Mouse (Mus musculus): ENCODE measurements around the gene Rrp9. TPM values are rescaled to one million over a fixed set of nuclear protein-coding genes. Genes with fewer than 3 reads are reported as not detected.
"Not testable (repeated sequence)": the region's sequence is repeated elsewhere in the genome, so short reads cannot be mapped to it uniquely, and the experiment has no call there.

Rrp9 gene
- polyA plus RNA-seq, 1 experiment from 2014 or later: 58.5 TPM

GRCm38 (mm10) chr9:106478101-106478500 is 2.3 kb downstream of the Rrp9 start:
- peak overlapping the region; percentile 70 for H3K4me3 ChIP-seq
- no peaks in the 10 kb centered on the region for H3K27me3 ChIP-seq
- H3K27ac ChIP-seq: no peak overlapping the region
- H3K9ac ChIP-seq: peak overlapping the region; percentile 68
- H3K4me2 ChIP-seq: peak overlapping the region; percentile 92
- 87% methylated on average over 9 of the region's 9 CpGs for WGBS
- no peak for ATAC-seq
- H3K36me3 ChIP-seq (ENCODE audit: poor library complexity, severe bottlenecking): peaks cover 37% of the 10 kb centered on the region
- H3K4me1 ChIP-seq: peaks cover 34% of the 10 kb centered on the region
- H3K9me3 ChIP-seq (replicated peaks): no peaks in the 10 kb centered on the region

- Histone ChIP-seq H3K9me3 (replicated peaks) (no peaks in the 10 kb centered on the region), H3K4me3 (no peak overlapping the region), H3K27me3 (no peaks in the 10 kb centered on the region), H3K27ac (no peak overlapping the region), H3K4me2 (no peak overlapping the region), H3K9ac (no peak overlapping the region), H3K4me1 (peaks cover 20% of the 10 kb centered on the region), H3K36me3 (ENCODE audit: poor library complexity, severe bottlenecking) (peaks cover 61% of the 10 kb centered on the region)
- 98% methylated on average over 7 of the region's 7 CpGs for WGBS
- ATAC-seq: no peak
Observed at GRCm38 (mm10) chr9:106480541-106480940, 4.8 kb downstream of the Rrp9 start.

- no peaks in the 10 kb centered on the region for H3K27me3 ChIP-seq
- H3K4me1 ChIP-seq: peaks cover 18% of the 10 kb centered on the region
- no peak overlapping the region for H3K4me2 ChIP-seq
- H3K9ac ChIP-seq: no peak overlapping the region; the same call in 1 of the 2 replicates
- 95% methylated on average over 15 of the region's 15 CpGs for WGBS
- no peak for ATAC-seq
- no peak overlapping the region for H3K4me3 ChIP-seq
- peaks cover 67% of the 10 kb centered on the region for H3K36me3 ChIP-seq (ENCODE audit: poor library complexity, severe bottlenecking)
- no peak overlapping the region for H3K27ac ChIP-seq
- no peaks in the 10 kb centered on the region for H3K9me3 ChIP-seq (replicated peaks)
Observed at GRCm38 (mm10) chr9:106481075-106481474, 5.3 kb downstream of the Rrp9 start.

- Histone ChIP-seq H3K9me3 (replicated peaks) (no peaks in the 10 kb centered on the region), H3K4me3 (no peak overlapping the region), H3K36me3 (ENCODE audit: poor library complexity, severe bottlenecking) (peaks cover 71% of the 10 kb centered on the region), H3K9ac (no peak overlapping the region), H3K27me3 (no peaks in the 10 kb centered on the region), H3K27ac (no peak overlapping the region), H3K4me2 (no peak overlapping the region), H3K4me1 (peaks cover 14% of the 10 kb centered on the region)
- ATAC-seq: no peak
- WGBS: 92% methylated on average over 13 of the region's 13 CpGs
Observed at GRCm38 (mm10) chr9:106481676-106482075, 5.9 kb downstream of the Rrp9 start.

- Histone ChIP-seq H3K4me3 (no peak overlapping the region), H3K4me1 (peaks cover 11% of the 10 kb centered on the region), H3K36me3 (ENCODE audit: poor library complexity, severe bottlenecking) (peaks cover 71% of the 10 kb centered on the region), H3K9me3 (replicated peaks) (no peaks in the 10 kb centered on the region), H3K27ac (no peak overlapping the region), H3K9ac (no peak overlapping the region), H3K27me3 (no peaks in the 10 kb centered on the region), H3K4me2 (no peak overlapping the region)
- WGBS: 93% methylated on average over 15 of the region's 17 CpGs
- ATAC-seq: no peak
Observed at GRCm38 (mm10) chr9:106482578-106483115, 6.9 kb downstream of the Rrp9 start.

- H3K4me3 ChIP-seq: no peak overlapping the region
- H3K4me2 ChIP-seq: no peak overlapping the region
- H3K4me1 ChIP-seq: peaks cover 6% of the 10 kb centered on the region
- 97% methylated on average over 10 of the region's 10 CpGs for WGBS
- H3K36me3 ChIP-seq (ENCODE audit: poor library complexity, severe bottlenecking): peaks cover 71% of the 10 kb centered on the region
- no peaks in the 10 kb centered on the region for H3K9me3 ChIP-seq (replicated peaks)
- H3K27me3 ChIP-seq: no peaks in the 10 kb centered on the region
- ATAC-seq: no peak
- no peak overlapping the region for H3K27ac ChIP-seq
- H3K9ac ChIP-seq: no peak overlapping the region
Observed at GRCm38 (mm10) chr9:106483136-106483535, 7.4 kb downstream of the Rrp9 start.

GRCm38 (mm10) chr9:106483606-106484005 is 7.8 kb downstream of the Rrp9 start:
- WGBS: 92% methylated on average over 17 of the region's 17 CpGs
- Histone ChIP-seq H3K9ac (no peak overlapping the region), H3K27ac (no peak overlapping the region), H3K36me3 (ENCODE audit: poor library complexity, severe bottlenecking) (peaks cover 71% of the 10 kb centered on the region), H3K4me1 (peaks cover 1% of the 10 kb centered on the region; the same call in 1 of the 2 replicates), H3K4me2 (no peak overlapping the region), H3K27me3 (no peaks in the 10 kb centered on the region), H3K9me3 (replicated peaks) (no peaks in the 10 kb centered on the region), H3K4me3 (no peak overlapping the region)
- ATAC-seq: no peak

GRCm38 (mm10) chr9:106485076-106485475 is 9.3 kb downstream of the Rrp9 start:
- Histone ChIP-seq H3K4me1 (no peaks in the 10 kb centered on the region), H3K9me3 (replicated peaks) (no peaks in the 10 kb centered on the region), H3K4me2 (no peak overlapping the region), H3K36me3 (ENCODE audit: poor library complexity, severe bottlenecking) (peaks cover 63% of the 10 kb centered on the region), H3K9ac (no peak overlapping the region), H3K4me3 (no peak overlapping the region), H3K27me3 (no peaks in the 10 kb centered on the region), H3K27ac (no peak overlapping the region)
- WGBS: 68% methylated on average over 10 of the region's 10 CpGs
- no peak for ATAC-seq

- H3K4me1 ChIP-seq; H3K9ac ChIP-seq; H3K4me2 ChIP-seq; H3K27me3 ChIP-seq; H3K9me3 ChIP-seq (replicated peaks); H3K4me3 ChIP-seq; H3K27ac ChIP-seq; ATAC-seq: not testable (repeated sequence)
- H3K36me3 ChIP-seq (ENCODE audit: poor library complexity, severe bottlenecking): peaks cover 40% of the 10 kb centered on the region
- WGBS: 86% methylated on average over 6 of the region's 6 CpGs
Observed at GRCm38 (mm10) chr9:106487602-106488001, 11.8 kb downstream of the Rrp9 start.

GRCm38 (mm10) chr9:106499667-106500066 is 23.9 kb downstream of the Rrp9 start, which contains the start of gene Iqcf1:
Gene Iqcf1 (plus strand): TSS chr9:106499967.
- no peak for ATAC-seq
- H3K36me3 ChIP-seq (ENCODE audit: poor library complexity, severe bottlenecking): no peaks in the 10 kb centered on the region

GRCm38 (mm10) chr9:106501846-106502245 is 26.1 kb downstream of the Rrp9 start:
- ATAC-seq: no peak
- H3K4me3 ChIP-seq: no peak overlapping the region
- no peak overlapping the region for H3K4me2 ChIP-seq
- 84% methylated on average over 22 of the region's 22 CpGs for WGBS
- no peaks in the 10 kb centered on the region for H3K36me3 ChIP-seq (ENCODE audit: poor library complexity, severe bottlenecking)
- H3K9me3 ChIP-seq (replicated peaks): no peaks in the 10 kb centered on the region
- H3K27me3 ChIP-seq: no peaks in the 10 kb centered on the region
- no peak overlapping the region for H3K9ac ChIP-seq
- no peak overlapping the region for H3K27ac ChIP-seq
- no peaks in the 10 kb centered on the region for H3K4me1 ChIP-seq

More at GRCm38 (mm10) chr9:106499667-106500066, 23.9 kb downstream of the Rrp9 start, which contains the start of gene Iqcf1:
- Histone ChIP-seq H3K4me2 (no peak within 1 kb of the TSS), H3K27me3 (no peaks in the 10 kb centered on the region), H3K4me1 (no peaks in the 10 kb centered on the region), H3K4me3 (no peak within 1 kb of the TSS), H3K9ac (no peak within 1 kb of the TSS), H3K9me3 (replicated peaks) (no peaks in the 10 kb centered on the region), H3K27ac (no peak within 1 kb of the TSS)
- WGBS: 89% methylated on average over 6 of the region's 6 CpGs

GRCm38 (mm10) chr9:106504246-106504645 is 28.5 kb downstream of the Rrp9 start:
- Histone ChIP-seq H3K27ac (no peak overlapping the region), H3K27me3 (no peaks in the 10 kb centered on the region), H3K4me2 (no peak overlapping the region), H3K36me3 (ENCODE audit: poor library complexity, severe bottlenecking) (no peaks in the 10 kb centered on the region), H3K9ac (no peak overlapping the region), H3K9me3 (replicated peaks) (no peaks in the 10 kb centered on the region), H3K4me3 (no peak overlapping the region), H3K4me1 (no peaks in the 10 kb centered on the region)
- whole genome bisulfite sequencing: 81% methylated on average over 6 of the region's 6 CpGs
- ATAC-seq: no peak

- H3K4me1 ChIP-seq: 0 out of 2 replicates have a peak, but pooled peaks cover 3% of the 10 kb centered on the region
- no peaks in the 10 kb centered on the region for H3K27me3 ChIP-seq
- no peak overlapping the region for H3K27ac ChIP-seq
- H3K4me2 ChIP-seq: no peak overlapping the region
- no peaks in the 10 kb centered on the region for H3K36me3 ChIP-seq (ENCODE audit: poor library complexity, severe bottlenecking)
- ATAC-seq: no peak
- WGBS: 94% methylated on average over 10 of the region's 10 CpGs
- no peak overlapping the region for H3K9ac ChIP-seq
- no peaks in the 10 kb centered on the region for H3K9me3 ChIP-seq (replicated peaks)
- H3K4me3 ChIP-seq: no peak overlapping the region
Observed at GRCm38 (mm10) chr9:106509356-106509755, 33.6 kb downstream of the Rrp9 start.
